Mouse (Mus musculus) heart, embryonic 15.5 days (tissue): ENCODE measurements around the gene Cyp2a5. TPM values are rescaled to one million over a fixed set of nuclear protein-coding genes. Genes with fewer than 3 reads are reported as not detected.

Source experiments
- polyA plus RNA-seq: library from polyadenylated mRNA; unstranded; fragments of >200 nt; fragmentation: Nextera tagmentation; extraction: Ambion mirVana; gene quantifications from 2 replicates; pipeline ENCODE4 v1.2.1, GENCODE M21; 2015

The Cyp2a5 gene
- polyA plus RNA-seq, 1 experiment from 2014 or later: not detected

Other genes with a start within 250 kb of the Cyp2a5 start
- not detected in 2 replicates for gene Vmn1r185, start 216.8 kb upstream of the Cyp2a5 start, polyA plus RNA-seq
- gene Cyp2b23, start 148.9 kb upstream of the Cyp2a5 start, polyA plus RNA-seq: not detected in 2 replicates
- gene Cyp2b19, start 78.2 kb upstream of the Cyp2a5 start, polyA plus RNA-seq: not detected in 2 replicates
- not detected in 2 replicates for gene Cyp2g1, start 26.4 kb upstream of the Cyp2a5 start, polyA plus RNA-seq
- gene Cyp2a22, start 104.1 kb downstream of the Cyp2a5 start, polyA plus RNA-seq: 0.04 TPM in 1 of 2 replicates, not detected in the other
- not detected in 2 replicates for gene Cyp2a12, start 193.8 kb downstream of the Cyp2a5 start, polyA plus RNA-seq